Mouse (Mus musculus): ENCODE measurements around the gene Syt17.

DNA sequence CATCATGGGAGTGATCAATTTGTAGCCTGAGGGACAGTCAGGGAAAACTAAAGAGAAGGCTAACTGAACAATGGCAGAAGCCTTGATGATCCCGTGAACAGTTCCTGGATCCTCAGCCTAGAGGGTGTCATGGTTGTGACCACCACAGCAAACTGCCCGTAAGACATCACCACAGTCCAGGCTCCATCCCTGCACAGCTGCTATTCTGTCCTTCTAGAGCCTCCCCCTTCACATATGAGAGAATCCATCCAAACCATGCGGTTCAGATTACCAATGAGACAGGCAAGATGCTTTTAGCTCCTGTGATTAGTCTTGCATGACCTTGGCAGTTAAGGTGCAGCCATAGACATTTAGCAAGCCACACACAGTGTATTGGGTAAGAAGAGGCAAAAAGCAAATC lies 33.8 kb downstream of the Syt17 start:
- TF ChIP-seq POLR2A (IDR thresholded peaks at IDR 0.05; ENCODE audit: insufficient read depth, low read depth, low read length), result no peak
- no peak for TF ChIP-seq CTCF (IDR thresholded peaks at IDR 0.05)
